Mouse (Mus musculus) spleen, adult 12 weeks (tissue): ENCODE data around the gene Ppp1r12a.

Experiments used
- DNase-seq: peaks from one replicate; pipeline ENCODE4 v3.0.0; 2022; ENCODE audit warnings: low spot score

Ppp1r12a gene

DNA sequence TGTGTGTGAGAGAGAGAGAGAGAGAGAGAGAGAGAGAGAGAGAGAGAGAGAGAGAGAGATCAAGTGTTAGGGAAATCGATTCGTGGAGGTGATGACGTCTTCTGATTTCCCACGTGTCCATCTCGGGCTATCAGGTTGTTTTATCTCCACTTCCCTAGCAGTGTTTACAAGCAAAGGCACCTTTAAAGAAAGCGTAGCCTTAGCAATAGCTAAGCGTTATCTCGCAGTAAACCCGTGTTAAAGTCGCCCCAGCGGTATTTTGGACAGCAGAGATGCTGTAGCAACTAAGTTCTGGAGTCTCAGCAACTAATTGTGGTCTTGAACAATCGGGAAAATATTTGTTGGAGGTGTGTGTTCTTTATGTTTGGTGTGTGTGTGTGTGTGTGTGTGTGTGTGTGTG is 171.6 kb downstream of the Ppp1r12a start:
- DNase-seq, result no peak
